Mouse (Mus musculus) ovary, adult 18-20 months (tissue): ENCODE measurements around the gene Dram1.

ENCODE experiments used
- DNase-seq: peaks from one replicate; pipeline ENCODE4 v3.0.0; 2022; ENCODE audit warnings: low spot score, mixed read lengths

The Dram1 gene

GRCm38 (mm10) chr10:88379013-88379885, at the start of gene Dram1, which contains the start of gene Gnptab:
Gene Dram1, minus strand, starts transcription at chr10:88379080.
Gene Gnptab, plus strand, starts transcription at chr10:88379132.
- peak; percentile 75 for DNase-seq

GRCm38 (mm10) chr10:88427998-88428397, 49.1 kb upstream of the Dram1 start:
- DNase-seq, result no peak

GRCm38 (mm10) chr10:88426896-88427295, 48.0 kb upstream of the Dram1 start:
- no peak for DNase-seq

GRCm38 (mm10) chr10:88426158-88426816, 47.4 kb upstream of the Dram1 start:
- no peak for DNase-seq

- DNase-seq, result no peak
Measured at GRCm38 (mm10) chr10:88420655-88421435, 42.0 kb upstream of the Dram1 start.

GRCm38 (mm10) chr10:88420141-88420541, 41.3 kb upstream of the Dram1 start:
- DNase-seq, result no peak

GRCm38 (mm10) chr10:88417686-88418085, 38.8 kb upstream of the Dram1 start:
- no peak for DNase-seq

GRCm38 (mm10) chr10:88412290-88412995, 33.6 kb upstream of the Dram1 start:
- DNase-seq, result no peak

- DNase-seq, result no peak
Measured at GRCm38 (mm10) chr10:88409751-88410150, 30.9 kb upstream of the Dram1 start.

- DNase-seq, result no peak
Measured at GRCm38 (mm10) chr10:88407875-88408631, 29.2 kb upstream of the Dram1 start.

- no peak for DNase-seq
Measured at GRCm38 (mm10) chr10:88405812-88406211, 26.9 kb upstream of the Dram1 start.

GRCm38 (mm10) chr10:88404220-88404619, 25.3 kb upstream of the Dram1 start:
- no peak for DNase-seq

- DNase-seq, result no peak
Measured at GRCm38 (mm10) chr10:88403021-88403420, 24.1 kb upstream of the Dram1 start.

GRCm38 (mm10) chr10:88399271-88399670, 20.4 kb upstream of the Dram1 start:
- no peak for DNase-seq

- DNase-seq, result no peak
Measured at GRCm38 (mm10) chr10:88398668-88399243, 19.9 kb upstream of the Dram1 start.

GRCm38 (mm10) chr10:88392181-88392847, 13.4 kb upstream of the Dram1 start:
- no peak for DNase-seq

- DNase-seq, result no peak
Measured at GRCm38 (mm10) chr10:88391495-88391894, 12.6 kb upstream of the Dram1 start.

GRCm38 (mm10) chr10:88390096-88390790, 11.4 kb upstream of the Dram1 start:
- no peak for DNase-seq

- no peak for DNase-seq
Measured at GRCm38 (mm10) chr10:88389576-88389975, 10.7 kb upstream of the Dram1 start.
